Mouse (Mus musculus) myocyte (in vitro differentiated cells): ENCODE results near the gene Egf. TPM values are rescaled to one million over a fixed set of nuclear protein-coding genes. Genes with fewer than 3 reads are reported as not detected.

ENCODE experiments used
- H3K27me3 ChIP-seq: one replicate; pipeline ENCODE4 v1.6.1; 2011; ENCODE audit not compliant: control insufficient read depth, insufficient read depth, insufficient read length
- H3K36me3 ChIP-seq: one replicate; pipeline ENCODE4 v1.6.1; 2011; ENCODE audit not compliant: control insufficient read depth, insufficient read depth
- H3K4me2 ChIP-seq: one replicate; pipeline ENCODE4 v1.6.1; 2011; ENCODE audit warnings: low read depth, control low read depth
- H3K4me3 ChIP-seq: one replicate; pipeline ENCODE4 v1.5.1; 2011; ENCODE audit warnings: mild to moderate bottlenecking, control low read depth, moderate library complexity
- H3K79me2 ChIP-seq: one replicate; pipeline ENCODE4 v1.6.1; 2011; ENCODE audit not compliant: control insufficient read depth, insufficient read depth
- H3ac ChIP-seq: one replicate; pipeline ENCODE4 v1.6.1; 2011; ENCODE audit not compliant: control insufficient read depth, insufficient read length
- CEBPB ChIP-seq: IDR thresholded peaks from 2 replicates; pipeline ENCODE4 v1.6.1; 2011; ENCODE audit warnings: mild to moderate bottlenecking, moderate library complexity; ENCODE audit not compliant: poor library complexity, insufficient read depth, severe bottlenecking
- E2F4 ChIP-seq: IDR thresholded peaks from one replicate; pipeline ENCODE4 v1.6.1; 2011; ENCODE audit warnings: mild to moderate bottlenecking, control low read depth, moderate library complexity; ENCODE audit not compliant: insufficient read depth
- MAX ChIP-seq: IDR thresholded peaks from one replicate; pipeline ENCODE4 v1.6.1; 2011; ENCODE audit warnings: low read depth, mild to moderate bottlenecking, control low read depth
- MYOD1 ChIP-seq, 3 experiments: IDR thresholded peaks; one replicate each; pipeline ENCODE4 v1.6.1; 2011; ENCODE audit warnings: control low read depth in 2 of 3, low read depth in 2 of 3, mild to moderate bottlenecking in 2 of 3, moderate library complexity in 1 of 3; ENCODE audit not compliant: insufficient read length in 2 of 3, control insufficient read depth in 1 of 3
- MYOG ChIP-seq, 3 experiments: IDR thresholded peaks; one replicate each; pipeline ENCODE4 v1.6.1; 2011; ENCODE audit warnings: control low read depth in 2 of 3, low read depth in 2 of 3, mild to moderate bottlenecking in 2 of 3; ENCODE audit not compliant: insufficient read length in 2 of 3, control insufficient read depth in 1 of 3, insufficient read depth in 1 of 3
- POLR2A ChIP-seq: IDR thresholded peaks from one replicate; pipeline ENCODE4 v1.6.1; 2011; ENCODE audit warnings: low read depth, mild to moderate bottlenecking, control low read depth, moderate library complexity; ENCODE audit not compliant: insufficient read length
- POLR2AphosphoS2 ChIP-seq: IDR thresholded peaks from one replicate; pipeline ENCODE4 v1.6.1; 2011; ENCODE audit warnings: low read depth, control low read depth; ENCODE audit not compliant: insufficient read length
- REST ChIP-seq: IDR thresholded peaks from one replicate; pipeline ENCODE4 v1.6.1; 2011; ENCODE audit warnings: mild to moderate bottlenecking, control low read depth, moderate library complexity; ENCODE audit not compliant: insufficient read depth, insufficient read length
- SRF ChIP-seq: IDR thresholded peaks from one replicate; pipeline ENCODE4 v1.6.1; 2011; ENCODE audit warnings: low read depth; ENCODE audit not compliant: control insufficient read depth, insufficient read length
- TCF12 ChIP-seq: IDR thresholded peaks from one replicate; pipeline ENCODE4 v1.6.1; 2011; ENCODE audit warnings: mild to moderate bottlenecking, control low read depth; ENCODE audit not compliant: poor library complexity, insufficient read depth, severe bottlenecking
- TCF3 ChIP-seq: IDR thresholded peaks from one replicate; pipeline ENCODE4 v1.6.1; 2011; ENCODE audit warnings: low read depth, control low read depth; ENCODE audit not compliant: insufficient read length
- USF1 ChIP-seq: IDR thresholded peaks from one replicate; pipeline ENCODE4 v1.6.1; 2011; ENCODE audit warnings: low read depth, mild to moderate bottlenecking, control low read depth, moderate library complexity
- polyA plus RNA-seq: library from polyadenylated mRNA; unstranded; fragments of >200 nt; fragmentation: generic; extraction: Trizol; gene quantifications from one replicate; pipeline ENCODE4 v1.2.1, GENCODE M21; 2012; ENCODE audit warnings: missing spikeins

Egf gene
- polyA plus RNA-seq, 1 experiment, result 0.38 TPM

GRCm38 (mm10) chr3:129731636-129732035 is 23.5 kb downstream of the Egf start:
- Histone ChIP-seq H3K4me2 (no peak overlapping the region), H3K79me2 (no peaks in the 10 kb centered on the region), H3K27me3 (peaks cover 39% of the 10 kb centered on the region), H3K4me3 (no peak overlapping the region), H3ac (no peak overlapping the region), H3K36me3 (no peaks in the 10 kb centered on the region)
- TF ChIP-seq E2F4 (no peak), MYOD1 (IDR thresholded peaks at IDR 0.05; ENCODE audit: control insufficient read depth in 1 of 3, insufficient read length in 2 of 3, low read depth in 2 of 3) (no peak), TCF12 (no peak), REST (no peak), CEBPB (no peak), MYOG (IDR thresholded peaks at IDR 0.05; ENCODE audit: control insufficient read depth in 1 of 3, insufficient read depth in 1 of 3, insufficient read length in 2 of 3, low read depth in 2 of 3) (no peak), TCF3 (no peak), USF1 (no peak), MAX (no peak), POLR2AphosphoS2 (no peak)

GRCm38 (mm10) chr3:129730426-129730825 is 24.7 kb downstream of the Egf start:
- TF ChIP-seq SRF (no peak), POLR2AphosphoS2 (no peak), TCF3 (no peak), REST (no peak), E2F4 (no peak), USF1 (no peak), TCF12 (no peak), MAX (no peak), MYOG (IDR thresholded peaks at IDR 0.05; ENCODE audit: control insufficient read depth in 1 of 3, insufficient read depth in 1 of 3, insufficient read length in 2 of 3, low read depth in 2 of 3) (no peak), POLR2A (no peak), MYOD1 (IDR thresholded peaks at IDR 0.05; ENCODE audit: control insufficient read depth in 1 of 3, insufficient read length in 2 of 3, low read depth in 2 of 3) (no peak), CEBPB (no peak)
- no peaks in the 10 kb centered on the region for H3K79me2 ChIP-seq

GRCm38 (mm10) chr3:129729916-129730315 is 25.2 kb downstream of the Egf start:
- Histone ChIP-seq H3K79me2 (no peaks in the 10 kb centered on the region), H3K27me3 (peaks cover 27% of the 10 kb centered on the region), H3K4me3 (no peak overlapping the region), H3ac (no peak overlapping the region), H3K4me2 (no peak overlapping the region), H3K36me3 (no peaks in the 10 kb centered on the region)
- TF ChIP-seq REST, result no peak
- no peak for TF ChIP-seq TCF12
- no peak for TF ChIP-seq TCF3
- no peak for TF ChIP-seq E2F4
- no peak for TF ChIP-seq MYOG (IDR thresholded peaks at IDR 0.05; ENCODE audit: control insufficient read depth in 1 of 3, insufficient read depth in 1 of 3, insufficient read length in 2 of 3, low read depth in 2 of 3)
- no peak for TF ChIP-seq POLR2A
- no peak for TF ChIP-seq POLR2AphosphoS2
- TF ChIP-seq SRF, result no peak
- TF ChIP-seq MYOD1 (IDR thresholded peaks at IDR 0.05; ENCODE audit: control insufficient read depth in 1 of 3, insufficient read length in 2 of 3, low read depth in 2 of 3), result no peak
- no peak for TF ChIP-seq CEBPB
- TF ChIP-seq MAX, result no peak
- no peak for TF ChIP-seq USF1

More at GRCm38 (mm10) chr3:129730426-129730825, 24.7 kb downstream of the Egf start:
- H3K27me3 ChIP-seq, result peaks cover 27% of the 10 kb centered on the region
- H3K36me3 ChIP-seq, result no peaks in the 10 kb centered on the region
- H3K4me3 ChIP-seq, result no peak overlapping the region
- H3ac ChIP-seq, result no peak overlapping the region
- no peak overlapping the region for H3K4me2 ChIP-seq

DNA sequence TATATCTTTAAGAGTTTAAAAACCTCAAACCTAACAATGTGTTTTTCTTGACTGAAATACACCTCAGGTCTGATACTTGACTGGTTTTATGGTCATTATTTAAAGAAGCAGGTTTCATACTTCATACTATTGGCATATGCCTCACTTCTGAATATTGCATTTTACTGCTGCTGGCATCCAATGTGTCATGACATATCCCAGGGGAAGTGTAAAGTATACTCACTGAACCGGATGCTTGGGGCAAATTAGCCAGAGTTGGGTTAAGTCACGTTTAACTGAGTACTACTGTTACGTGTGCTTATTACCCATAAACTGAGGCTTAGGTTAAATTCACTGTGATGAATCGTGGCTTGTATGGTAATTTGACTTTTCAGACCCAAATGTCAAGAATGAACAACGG is 29.5 kb downstream of the Egf start:
- Histone ChIP-seq H3K79me2 (no peaks in the 10 kb centered on the region), H3K27me3 (peaks cover 5% of the 10 kb centered on the region), H3K4me3 (peak overlapping the region; percentile 56), H3K36me3 (no peaks in the 10 kb centered on the region), H3K4me2 (peak overlapping the region; percentile 96), H3ac (no peak overlapping the region)
- TF ChIP-seq MYOG (IDR thresholded peaks at IDR 0.05; ENCODE audit: control insufficient read depth in 1 of 3, insufficient read depth in 1 of 3, insufficient read length in 2 of 3, low read depth in 2 of 3) (no peak), REST (no peak), CEBPB (no peak), POLR2A (no peak), SRF (no peak), TCF3 (no peak), POLR2AphosphoS2 (no peak), MAX (no peak), TCF12 (no peak), E2F4 (no peak), USF1 (no peak), MYOD1 (IDR thresholded peaks at IDR 0.05; ENCODE audit: control insufficient read depth in 1 of 3, insufficient read length in 2 of 3, low read depth in 2 of 3) (no peak)
